34 mouse cellular contexts compared by ENCODE assay signal in genomic region chr4:107117741-107118385, GRCm38 (mm10). TPM values are rescaled to one million over a fixed set of nuclear protein-coding genes. Genes with fewer than 3 reads are reported as not detected.
DNase-seq lines count a peak whose midpoint lies in the region; ATAC-seq lines count a peak whose summit lies in the region.
"Had no signal": no experiment of that assay in that cellular context is flagged by ENCODE, and none has a peak within 500 bp of the region (broad histone marks: within the 10 kb centered on the region; RNA-seq: fewer than 3 reads in every experiment).

No protein-coding gene starts in this region.

- no peak for ATAC-seq in kidney, embryonic 15.5 days (replicated peaks; ENCODE audit: low FRiP score)
- ATAC-seq in forebrain, embryonic 13.5 days: no peak
- ATAC-seq: activated CD4-positive, CD25-positive, alpha-beta regulatory T cell, adult 4 months; forebrain, postnatal 0 days; midbrain, embryonic 16.5 days had no signal

- peaks cover 21% of the 10 kb centered on the region for H3K4me1 ChIP-seq in kidney, embryonic 15.5 days
- H3K4me1 ChIP-seq in forebrain, embryonic 13.5 days: peaks cover 4% of the 10 kb centered on the region; the same call in 1 of the 2 replicates

- H3K9ac ChIP-seq in kidney, embryonic 15.5 days: no peak overlapping the region
- no peak overlapping the region for H3K9ac ChIP-seq in forebrain, embryonic 13.5 days
- H3K9ac ChIP-seq: forebrain, postnatal 0 days; hindbrain, embryonic 13.5 days; limb, embryonic 15.5 days had no signal

- peak; percentile 58 for DNase-seq in kidney, adult 18-20 months
- peak; percentile 23 for DNase-seq in 3134 (ENCODE audit: extremely low read depth, insufficient read length, low spot score)
- DNase-seq in adrenal gland, adult 8-10 months: peak; percentile 43
- peak; percentile 86 for DNase-seq in fat pad, adult 2 months (ENCODE audit: extremely low read depth, low read depth, low spot score)
- DNase-seq in lung, postnatal 14 days: no peak
- DNase-seq in right cerebral cortex, postnatal 25 days: no peak
- DNase-seq: B cell, adult 2 months; cerebellum, adult 9-10 months; forebrain, postnatal 0 days; gastrocnemius, postnatal 25 days; heart, adult 2 months; layer of hippocampus, adult 9-11 months; thymus, adult 2 months had no signal

- no peak overlapping the region for H3K4me2 ChIP-seq in kidney, embryonic 15.5 days
- H3K4me2 ChIP-seq in forebrain, embryonic 13.5 days: no peak overlapping the region
- H3K4me2 ChIP-seq: hindbrain, embryonic 13.5 days; limb, embryonic 15.5 days had no signal

- no peak overlapping the region for H3K27ac ChIP-seq in kidney, embryonic 15.5 days
- H3K27ac ChIP-seq in forebrain, embryonic 13.5 days: no peak overlapping the region
- H3K27ac ChIP-seq: forebrain, embryonic 10.5 days; heart, adult 2 months; hindbrain, embryonic 13.5 days; kidney, postnatal 0 days; limb, embryonic 15.5 days; macrophage had no signal

- H3K36me3 ChIP-seq in kidney, embryonic 15.5 days: no peaks in the 10 kb centered on the region
- no peaks in the 10 kb centered on the region for H3K36me3 ChIP-seq in forebrain, embryonic 13.5 days (ENCODE audit: poor library complexity, severe bottlenecking)
- H3K36me3 ChIP-seq: forebrain, embryonic 10.5 days; G1E; hindbrain, embryonic 13.5 days; limb, embryonic 15.5 days; midbrain, embryonic 10.5 days had no signal

- no peaks in the 10 kb centered on the region for H3K9me3 ChIP-seq in kidney, embryonic 15.5 days (replicated peaks)
- H3K9me3 ChIP-seq in forebrain, embryonic 13.5 days (replicated peaks): no peaks in the 10 kb centered on the region
- H3K9me3 ChIP-seq: forebrain, embryonic 10.5 days; G1E; hindbrain, embryonic 13.5 days; limb, embryonic 15.5 days; midbrain, embryonic 10.5 days had no signal

- H3K27me3 ChIP-seq in kidney, embryonic 15.5 days: no peaks in the 10 kb centered on the region
- no peaks in the 10 kb centered on the region for H3K27me3 ChIP-seq in forebrain, embryonic 13.5 days
- H3K27me3 ChIP-seq: CH12.LX; limb, embryonic 15.5 days had no signal

- WGBS in kidney, embryonic 15.5 days: 87% methylated on average over 2 of the region's 2 CpGs
- 91% methylated on average over 2 of the region's 2 CpGs for WGBS in forebrain, embryonic 13.5 days

- no peak overlapping the region for H3K4me3 ChIP-seq in kidney, embryonic 15.5 days (replicated peaks)
- H3K4me3 ChIP-seq in forebrain, embryonic 13.5 days: no peak overlapping the region
- H3K4me3 ChIP-seq: forebrain, embryonic 10.5 days; heart, adult 2 months; hindbrain, embryonic 13.5 days; limb, embryonic 15.5 days; midbrain, embryonic 10.5 days had no signal

RNA-seq across cellular contexts. Expression of gene Cdcp2, which starts 21.2 kb away (rescaled TPM):
- 0.08 and 0.12 TPM in 2 replicates for polyA plus RNA-seq in kidney, embryonic 15.5 days (2015; fragmentation: Nextera tagmentation; extraction: Ambion mirVana)
- total RNA-seq in adrenal gland, adult 8-10 months (2022): under 1 TPM; 0.09 to 0.14 (median 0.12) TPM
- polyA plus RNA-seq in forebrain, embryonic 13.5 days (2015; fragmentation: Nextera tagmentation; extraction: Ambion mirVana): not detected in 2 replicates
- total RNA-seq: common myeloid progenitor, adult 5-6 weeks; forebrain, postnatal 0 days; gastrocnemius, postnatal 25 days; heart, adult 2 months; heart, postnatal 25 days; left cerebral cortex, adult 18-20 months; left cerebral cortex, postnatal 36 days had no signal
- polyA plus RNA-seq: activated CD4-positive, CD25-positive, alpha-beta regulatory T cell, adult 4 months; forebrain, postnatal 0 days; G1E; heart, adult 2 months; heart, embryonic 14.5 days; limb, embryonic 15.5 days; liver, embryonic 16.5 days; lung, embryonic 16.5 days; macrophage; midbrain, embryonic 16.5 days; neural tube, embryonic 14.5 days; stomach, embryonic 16.5 days had no signal

RNA-seq across cellular contexts. Expression of gene Cyb5rl, which starts 51.1 kb away (rescaled TPM):
- 11.1 and 12.1 TPM in 2 replicates for polyA plus RNA-seq in kidney, embryonic 15.5 days (2015; fragmentation: Nextera tagmentation; extraction: Ambion mirVana)
- total RNA-seq in adrenal gland, adult 8-10 months (2022): 10 to 100 TPM; 28.6 to 43.4 (median 29.7) TPM
- polyA plus RNA-seq in forebrain, embryonic 13.5 days (2015; fragmentation: Nextera tagmentation; extraction: Ambion mirVana): 4.8 and 5.6 TPM in 2 replicates

RNA-seq across cellular contexts. Expression of gene Mrpl37, which starts 51.2 kb away (rescaled TPM):
- 108 TPM in 2 replicates for polyA plus RNA-seq in kidney, embryonic 15.5 days (2015; fragmentation: Nextera tagmentation; extraction: Ambion mirVana)
- 100 to 1,000 TPM; 102 to 114 (median 112) TPM for total RNA-seq in adrenal gland, adult 8-10 months (2022)
- polyA plus RNA-seq in forebrain, embryonic 13.5 days (2015; fragmentation: Nextera tagmentation; extraction: Ambion mirVana): 81.4 and 81.9 TPM in 2 replicates

Comparison
In these comparisons a context has a peak if more than half of its experiments do, and no peak if none do; other contexts are left out.
1. DNase-seq: peak in kidney, adult 18-20 months (single experiment), 3134 (single experiment), adrenal gland, adult 8-10 months (single experiment) and fat pad, adult 2 months (single experiment); none in lung, postnatal 14 days (single experiment) and right cerebral cortex, postnatal 25 days (single experiment).